Mouse (Mus musculus) stomach, postnatal 0 days (tissue): ENCODE results near the gene Plxnc1.

Experiments used
- CTCF ChIP-seq: IDR thresholded peaks from 2 replicates; pipeline ENCODE4 v1.5.1; 2016; ENCODE audit warnings: antibody characterized with exemption, low read depth, mild to moderate bottlenecking, moderate library complexity
- EP300 ChIP-seq: optimal IDR thresholded peaks from 2 replicates; pipeline ENCODE3; 2016; ENCODE audit warnings: antibody characterized with exemption

GRCm38 (mm10) chr10:94920526-94920925 lies 24.1 kb downstream of the Plxnc1 start:
- TF ChIP-seq CTCF (no peak), EP300 (no peak)
